Mouse (Mus musculus): ENCODE results near the gene C1qtnf3. TPM values are rescaled to one million over a fixed set of nuclear protein-coding genes. Genes with fewer than 3 reads are reported as not detected.
"Not testable (repeated sequence)": the region's sequence is repeated elsewhere in the genome, so short reads cannot be mapped to it uniquely, and the experiment has no call there.

The C1qtnf3 gene
- polyA plus RNA-seq, 1 experiment from 2014 or later = 2.5 TPM

- TF ChIP-seq CTCF (IDR thresholded peaks at IDR 0.05) = no peak
- TF ChIP-seq EP300 (IDR thresholded peaks at IDR 0.05) = no peak
- 83% methylated on average over 5 of the region's 5 CpGs for WGBS
- ATAC-seq = no peak
- no peak overlapping the region for H3K4me3 ChIP-seq (ENCODE audit: low read depth, low read length)
- H3K27ac ChIP-seq (ENCODE audit: low read length) = no peak overlapping the region
- H3K4me1 ChIP-seq (ENCODE audit: insufficient read depth, low read depth, low read length) = no peaks in the 10 kb centered on the region
- no peaks in the 10 kb centered on the region for H3K9me3 ChIP-seq (ENCODE audit: low read length)
- H3K4me2 ChIP-seq (replicated peaks; ENCODE audit: low read depth, low read length) = no peak overlapping the region
- no peak for DNase-seq (ENCODE audit: low spot score)
- no peak overlapping the region for H3K9ac ChIP-seq (replicated peaks; ENCODE audit: low read depth)
- H3K36me3 ChIP-seq (ENCODE audit: insufficient read depth, low read length) = no peaks in the 10 kb centered on the region
- H3K27me3 ChIP-seq (replicated peaks; ENCODE audit: insufficient read depth, low read length) = no peaks in the 10 kb centered on the region
Measured at GRCm38 (mm10) chr15:10970777-10971176, 18.6 kb downstream of the C1qtnf3 start.

- H3K4me3 ChIP-seq (ENCODE audit: low read depth, low read length) = no peak overlapping the region
- TF ChIP-seq EP300 (IDR thresholded peaks at IDR 0.05) (no peak), CTCF (IDR thresholded peaks at IDR 0.05) (no peak)
- no peak overlapping the region for H3K4me2 ChIP-seq (replicated peaks; ENCODE audit: low read depth, low read length)
- H3K9ac ChIP-seq (replicated peaks; ENCODE audit: low read depth) = no peak overlapping the region
- no peak for ATAC-seq
- no peak overlapping the region for H3K27ac ChIP-seq (ENCODE audit: low read length)
- no peaks in the 10 kb centered on the region for H3K9me3 ChIP-seq (ENCODE audit: low read length)
- DNase-seq (ENCODE audit: low spot score) = no peak
- H3K27me3 ChIP-seq (replicated peaks; ENCODE audit: insufficient read depth, low read length) = no peaks in the 10 kb centered on the region
- no peaks in the 10 kb centered on the region for H3K36me3 ChIP-seq (ENCODE audit: insufficient read depth, low read length)
- H3K4me1 ChIP-seq (ENCODE audit: insufficient read depth, low read depth, low read length) = no peaks in the 10 kb centered on the region; the same call in 1 of the 2 replicates
Measured at GRCm38 (mm10) chr15:10977151-10977550, 25.0 kb downstream of the C1qtnf3 start.

GRCm38 (mm10) chr15:10980712-10981111, 28.6 kb downstream of the C1qtnf3 start:
- no peak for TF ChIP-seq EP300 (IDR thresholded peaks at IDR 0.05)
- no peak for TF ChIP-seq CTCF (IDR thresholded peaks at IDR 0.05)

GRCm38 (mm10) chr15:10981377-10982063, 29.4 kb downstream of the C1qtnf3 start, which contains the start of gene Amacr:
Amacr (plus strand) TSS chr15:10981756.
- 1% methylated on average over 39 of the region's 52 CpGs for WGBS
- H3K9me3 ChIP-seq (ENCODE audit: low read length) = no peaks in the 10 kb centered on the region
- no peaks in the 10 kb centered on the region for H3K27me3 ChIP-seq (replicated peaks; ENCODE audit: insufficient read depth, low read length)
- peak within 1 kb of the TSS; percentile 55 for H3K4me2 ChIP-seq (replicated peaks; ENCODE audit: low read depth, low read length)
- no peaks in the 10 kb centered on the region; the same call in 1 of the 2 replicates for H3K4me1 ChIP-seq (ENCODE audit: insufficient read depth, low read depth, low read length)
- H3K36me3 ChIP-seq (ENCODE audit: insufficient read depth, low read length) = no peaks in the 10 kb centered on the region
- peak within 1 kb of the TSS; percentile 77 for H3K4me3 ChIP-seq (ENCODE audit: low read depth, low read length)
- ATAC-seq = peak; percentile 100
- H3K9ac ChIP-seq (replicated peaks; ENCODE audit: low read depth) = peak within 1 kb of the TSS; percentile 62; the same call in 1 of the 2 replicates
- DNase-seq (ENCODE audit: low spot score) = peak; percentile 93
- TF ChIP-seq CTCF (IDR thresholded peaks at IDR 0.05) (peak; percentile 59), EP300 (IDR thresholded peaks at IDR 0.05) (no peak)
- H3K27ac ChIP-seq (ENCODE audit: low read length) = peak within 1 kb of the TSS; percentile 85

More at GRCm38 (mm10) chr15:10980712-10981111, 28.6 kb downstream of the C1qtnf3 start:
- no peak for ATAC-seq
- Histone ChIP-seq H3K27ac (ENCODE audit: low read length) (no peak overlapping the region), H3K27me3 (replicated peaks; ENCODE audit: insufficient read depth, low read length) (no peaks in the 10 kb centered on the region), H3K4me2 (replicated peaks; ENCODE audit: low read depth, low read length) (no peak overlapping the region; the same call in 1 of the 2 replicates), H3K9ac (replicated peaks; ENCODE audit: low read depth) (no peak overlapping the region), H3K9me3 (ENCODE audit: low read length) (no peaks in the 10 kb centered on the region), H3K36me3 (ENCODE audit: insufficient read depth, low read length) (no peaks in the 10 kb centered on the region), H3K4me3 (ENCODE audit: low read depth, low read length) (no peak overlapping the region), H3K4me1 (ENCODE audit: insufficient read depth, low read depth, low read length) (no peaks in the 10 kb centered on the region; the same call in 1 of the 2 replicates)
- WGBS = 54% methylated on average over 2 of the region's 2 CpGs
- DNase-seq (ENCODE audit: low spot score) = no peak

GRCm38 (mm10) chr15:10982064-10982435, 29.9 kb downstream of the C1qtnf3 start:
- ATAC-seq (no peak), DNase-seq (ENCODE audit: low spot score) (no peak)
- Histone ChIP-seq H3K4me2 (replicated peaks; ENCODE audit: low read depth, low read length) (peak overlapping the region; percentile 55), H3K27ac (ENCODE audit: low read length) (no peak overlapping the region), H3K9ac (replicated peaks; ENCODE audit: low read depth) (peak overlapping the region; percentile 62; the same call in 1 of the 2 replicates), H3K9me3 (ENCODE audit: low read length) (no peaks in the 10 kb centered on the region), H3K4me1 (ENCODE audit: insufficient read depth, low read depth, low read length) (no peaks in the 10 kb centered on the region; the same call in 1 of the 2 replicates), H3K36me3 (ENCODE audit: insufficient read depth, low read length) (no peaks in the 10 kb centered on the region), H3K27me3 (replicated peaks; ENCODE audit: insufficient read depth, low read length) (no peaks in the 10 kb centered on the region), H3K4me3 (ENCODE audit: low read depth, low read length) (peak overlapping the region; percentile 77)
- WGBS = 5% methylated on average over 6 of the region's 6 CpGs
- TF ChIP-seq CTCF (IDR thresholded peaks at IDR 0.05) (no peak), EP300 (IDR thresholded peaks at IDR 0.05) (no peak)

GRCm38 (mm10) chr15:10985756-10986155, 33.6 kb downstream of the C1qtnf3 start:
- no peak for TF ChIP-seq CTCF (IDR thresholded peaks at IDR 0.05)
- TF ChIP-seq EP300 (IDR thresholded peaks at IDR 0.05) = no peak
- no peak overlapping the region for H3K4me3 ChIP-seq (ENCODE audit: low read depth, low read length)
- no peak for ATAC-seq
- H3K27me3 ChIP-seq (replicated peaks; ENCODE audit: insufficient read depth, low read length) = no peaks in the 10 kb centered on the region
- no peaks in the 10 kb centered on the region for H3K9me3 ChIP-seq (ENCODE audit: low read length)
- H3K9ac ChIP-seq (replicated peaks; ENCODE audit: low read depth) = no peak overlapping the region
- no peaks in the 10 kb centered on the region for H3K36me3 ChIP-seq (ENCODE audit: insufficient read depth, low read length)
- DNase-seq (ENCODE audit: low spot score) = no peak
- no peak overlapping the region for H3K4me2 ChIP-seq (replicated peaks; ENCODE audit: low read depth, low read length)
- WGBS = 85% methylated on average over 6 of the region's 6 CpGs
- no peaks in the 10 kb centered on the region; the same call in 1 of the 2 replicates for H3K4me1 ChIP-seq (ENCODE audit: insufficient read depth, low read depth, low read length)
- no peak overlapping the region for H3K27ac ChIP-seq (ENCODE audit: low read length)

- not testable (repeated sequence) for H3K27ac ChIP-seq (ENCODE audit: low read length); H3K4me1 ChIP-seq (ENCODE audit: insufficient read depth, low read depth, low read length); DNase-seq (ENCODE audit: low spot score); H3K27me3 ChIP-seq (replicated peaks; ENCODE audit: insufficient read depth, low read length); H3K4me3 ChIP-seq (ENCODE audit: low read depth, low read length); H3K36me3 ChIP-seq (ENCODE audit: insufficient read depth, low read length); H3K9me3 ChIP-seq (ENCODE audit: low read length); H3K9ac ChIP-seq (replicated peaks; ENCODE audit: low read depth); H3K4me2 ChIP-seq (replicated peaks; ENCODE audit: low read depth, low read length); ATAC-seq
- WGBS = 91% methylated on average over 2 of the region's 2 CpGs
Measured at GRCm38 (mm10) chr15:10986477-10986876, 34.3 kb downstream of the C1qtnf3 start.

All from lung, postnatal 0 days (tissue).